Mouse (Mus musculus) central nervous system, embryonic 18 days (tissue): ENCODE data around the gene Brd3. TPM values are rescaled to one million over a fixed set of nuclear protein-coding genes. Genes with fewer than 3 reads are reported as not detected.

Source experiments
- polyA plus RNA-seq: library from polyadenylated mRNA; depleted of rRNA; stranded (reverse); fragments of >200 nt; gene quantifications from 2 replicates; pipeline ENCODE4 v1.2.3, GENCODE M21; 2012; rRNA removed

Brd3 gene
- polyA plus RNA-seq: 51.9 and 61.6 TPM in 2 replicates

DNA sequence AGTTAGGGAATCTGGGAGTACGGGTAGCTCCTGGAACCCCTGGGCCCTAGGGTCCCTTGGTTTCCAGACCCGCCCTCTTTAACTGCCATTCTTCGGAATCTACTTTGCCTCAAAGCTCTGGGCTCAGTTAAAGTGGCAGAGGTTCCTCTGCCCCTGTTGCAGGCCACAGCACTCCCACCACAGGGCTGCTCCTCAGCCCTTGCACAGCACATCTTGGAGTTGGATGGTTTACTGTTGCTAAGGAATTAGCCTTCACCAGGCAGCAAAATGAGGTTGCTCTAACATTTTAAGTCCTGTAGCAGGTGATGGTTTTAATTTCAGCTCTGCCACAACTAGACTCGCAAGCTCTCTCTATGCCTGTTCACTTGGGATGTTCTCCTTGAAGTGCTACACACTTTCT, at the start of gene Brd3:
Brd3 (minus strand) TSS at position 101 of the 400 bp plus-strand sequence.

DNA sequence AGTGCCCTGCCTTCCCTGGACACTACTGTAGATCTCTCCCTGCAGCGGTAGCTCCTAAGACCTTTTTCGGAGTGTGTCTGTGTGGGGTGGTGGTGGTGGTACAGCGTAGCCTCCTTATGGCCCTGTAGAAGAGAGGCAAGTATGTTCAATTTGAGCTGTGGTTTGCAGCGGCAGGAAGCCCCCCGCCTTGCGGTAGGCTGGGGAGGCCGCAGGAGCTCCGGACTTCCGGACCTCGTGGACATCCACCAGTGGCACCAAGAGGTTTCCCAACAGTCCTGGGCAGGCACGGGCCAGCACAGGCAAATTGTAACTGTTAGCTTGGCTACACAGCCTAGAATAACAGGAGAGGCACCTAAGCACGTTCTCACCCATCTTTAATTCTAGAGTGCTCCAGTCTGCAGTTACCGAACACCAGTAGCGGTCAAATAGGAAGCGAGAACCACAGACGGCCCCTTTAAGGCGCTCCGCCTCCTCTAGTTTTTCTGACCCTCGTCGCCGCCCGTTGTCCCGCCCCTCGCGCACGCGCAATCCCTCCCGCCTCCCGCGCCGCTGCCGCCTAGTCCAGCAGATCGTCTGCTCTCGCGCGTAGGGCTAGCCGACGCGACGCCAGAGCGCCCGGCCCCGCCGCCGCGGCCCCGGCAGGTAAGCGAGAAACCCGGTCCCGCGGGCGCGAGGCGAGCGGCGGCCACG, 7.3 kb upstream of the Brd3 start, which contains the start of gene Wdr5:
Wdr5 (plus strand) TSS at position 519 of the 690 bp plus-strand sequence.

DNA sequence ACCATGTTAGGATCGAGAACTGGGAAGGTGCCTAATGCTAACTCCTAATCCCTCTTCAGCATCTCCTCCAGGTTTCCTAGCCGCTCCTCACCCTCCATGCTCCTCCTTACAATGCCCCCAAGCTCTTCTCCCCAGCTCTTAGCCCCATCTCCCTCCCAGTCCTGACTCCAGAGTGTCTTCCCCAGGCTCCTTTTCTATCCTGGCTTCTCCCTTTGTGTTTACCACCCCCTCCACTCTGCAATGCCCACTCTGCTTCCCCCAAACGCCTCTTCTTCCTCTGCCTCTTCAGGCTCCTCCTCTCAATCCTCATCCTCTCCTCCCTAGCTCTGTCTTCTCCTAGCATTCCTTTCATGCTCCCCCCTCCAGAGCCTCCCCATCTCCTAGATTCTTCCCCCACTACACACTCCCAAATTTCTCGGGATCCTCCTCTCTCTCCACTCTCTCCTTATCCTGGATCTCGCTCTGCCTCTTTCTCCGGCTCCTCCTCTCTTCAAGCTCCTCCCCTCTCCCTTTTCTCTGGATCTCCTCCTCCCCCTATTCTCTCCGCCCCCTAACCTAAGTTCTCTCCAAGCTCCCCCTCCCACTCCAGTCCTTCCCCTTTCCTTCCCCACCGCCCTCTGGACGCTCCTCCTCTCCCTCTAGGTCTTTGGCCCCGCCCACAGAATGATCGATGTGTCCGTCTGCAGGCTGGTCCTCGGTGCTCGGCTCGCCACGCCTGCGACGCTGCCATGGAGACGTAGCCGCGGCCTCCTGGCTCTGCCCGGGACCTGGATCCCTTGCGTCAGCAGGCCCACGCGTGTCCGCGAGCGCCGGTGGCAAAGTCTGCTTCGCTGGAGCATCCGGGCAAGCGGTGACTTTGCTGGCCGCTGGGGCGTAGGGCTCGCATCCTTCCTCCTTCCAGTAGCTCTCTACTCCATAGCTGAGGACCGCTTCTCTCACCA, 65.4 kb downstream of the Brd3 start, which contains the start of gene Brd3os:
Brd3os (plus strand) TSS at position 558 of the 941 bp plus-strand sequence.

DNA sequence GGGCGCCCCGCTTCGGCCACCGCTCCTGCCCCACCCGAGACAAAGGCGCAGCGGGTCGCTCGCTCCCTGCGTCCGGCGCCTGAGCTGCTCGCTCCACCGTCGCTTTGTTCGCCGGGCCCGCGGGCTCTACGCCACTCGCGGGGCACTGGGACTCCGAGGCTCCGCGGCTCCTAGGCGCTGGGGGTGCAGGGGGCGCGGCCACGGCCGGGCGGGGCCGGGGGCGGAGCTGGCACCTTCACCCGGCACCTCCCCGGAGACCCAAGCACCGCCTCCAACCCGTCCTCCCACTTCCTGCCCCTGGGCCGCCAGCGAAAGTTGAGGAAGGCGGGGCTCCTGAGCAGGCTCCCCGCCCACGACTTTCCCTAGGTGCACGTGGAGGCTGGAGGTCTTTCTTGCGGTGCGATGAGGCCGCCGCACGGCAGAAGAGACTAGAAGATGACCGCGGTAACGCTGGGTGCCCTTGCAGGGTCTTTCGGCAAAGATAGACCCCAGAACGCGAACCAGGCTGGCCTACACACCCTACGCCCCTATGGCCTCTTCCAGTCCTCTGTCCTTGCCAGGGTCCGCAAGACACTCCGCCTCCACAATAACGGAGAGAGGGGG, 80.5 kb downstream of the Brd3 start, which contains the start of gene Vav2:
Vav2 (minus strand) TSS at position 179 of the 603 bp plus-strand sequence.

Other genes with a start within 250 kb of the Brd3 start
- 46.2 and 50.2 TPM in 2 replicates for gene Vav2, start 80.6 kb downstream of the Brd3 start, polyA plus RNA-seq
- 36.5 and 37.0 TPM in 2 replicates for gene Brd3os, start 65.3 kb downstream of the Brd3 start, polyA plus RNA-seq
- 60.6 and 63.9 TPM in 2 replicates for gene Wdr5, start 7.5 kb upstream of the Brd3 start, polyA plus RNA-seq
- gene Rxra, start 168.8 kb upstream of the Brd3 start, polyA plus RNA-seq: 8.9 and 9.0 TPM in 2 replicates